Mouse (Mus musculus) frontal cortex, postnatal 14 days (tissue): ENCODE results near the gene Stn1.

Source experiments
- DNase-seq, 2 experiments: peaks; one replicate each; pipeline ENCODE4 v3.0.0; 2022; ENCODE audit warnings: low spot score in 2 of 2

The Stn1 gene

GRCm38 (mm10) chr19:47510135-47510472, 27.2 kb downstream of the Stn1 start:
- DNase-seq: no peak

- no peak for DNase-seq
Measured at GRCm38 (mm10) chr19:47508771-47509281, 28.5 kb downstream of the Stn1 start.

- DNase-seq: no peak
Measured at GRCm38 (mm10) chr19:47508191-47508590, 29.1 kb downstream of the Stn1 start.

GRCm38 (mm10) chr19:47507128-47508121, 29.9 kb downstream of the Stn1 start:
- peak; percentile 40 to 72 for DNase-seq

GRCm38 (mm10) chr19:47503625-47504024, 33.7 kb downstream of the Stn1 start:
- no peak for DNase-seq

GRCm38 (mm10) chr19:47502563-47502962, 34.7 kb downstream of the Stn1 start:
- no peak for DNase-seq

GRCm38 (mm10) chr19:47500389-47501011, 36.8 kb downstream of the Stn1 start:
- no peak for DNase-seq

- no peak for DNase-seq
Measured at GRCm38 (mm10) chr19:47499841-47500240, 37.5 kb downstream of the Stn1 start.

GRCm38 (mm10) chr19:47498942-47499341, 38.4 kb downstream of the Stn1 start:
- DNase-seq: no peak

GRCm38 (mm10) chr19:47497736-47498135, 39.6 kb downstream of the Stn1 start:
- DNase-seq: no peak

GRCm38 (mm10) chr19:47497313-47497712, 40.0 kb downstream of the Stn1 start:
- DNase-seq: no peak

GRCm38 (mm10) chr19:47493017-47493997, 44.0 kb downstream of the Stn1 start:
- DNase-seq: no peak

- DNase-seq: no peak
Measured at GRCm38 (mm10) chr19:47492422-47492821, 44.9 kb downstream of the Stn1 start.

- DNase-seq: no peak
Measured at GRCm38 (mm10) chr19:47491853-47492252, 45.5 kb downstream of the Stn1 start.

GRCm38 (mm10) chr19:47489233-47489632, 48.1 kb downstream of the Stn1 start:
- no peak for DNase-seq

GRCm38 (mm10) chr19:47488250-47488649, 49.1 kb downstream of the Stn1 start:
- no peak for DNase-seq

GRCm38 (mm10) chr19:47487572-47487971, 49.7 kb downstream of the Stn1 start:
- no peak for DNase-seq

- no peak for DNase-seq
Measured at GRCm38 (mm10) chr19:47485997-47486566, 51.2 kb downstream of the Stn1 start.

- no peak for DNase-seq
Measured at GRCm38 (mm10) chr19:47484110-47484509, 53.2 kb downstream of the Stn1 start.

GRCm38 (mm10) chr19:47483346-47483745, 54.0 kb downstream of the Stn1 start:
- DNase-seq: no peak

- DNase-seq: no peak
Measured at GRCm38 (mm10) chr19:47473453-47473852, 63.9 kb downstream of the Stn1 start.
